Mouse (Mus musculus) MEL (cell line): Measurements from ENCODE around the gene Tomm40.

Experiments used
- CHD1 ChIP-seq: IDR thresholded peaks from 2 replicates; pipeline ENCODE4 v1.6.1; 2012; ENCODE audit warnings: low read depth, mild to moderate bottlenecking, inconsistent platforms, low read length, improper control_type of control experiment
- CTCF ChIP-seq, 3 experiments: IDR thresholded peaks in 2 of 3; conservative IDR thresholded peaks in 1 of 3; 2 replicates each; pipeline ENCODE4 v1.5.1; 2011 to 2012; ENCODE audit warnings: low read length in 3 of 3, low read depth in 2 of 3, mild to moderate bottlenecking in 2 of 3, improper control_type of control experiment in 1 of 3, inconsistent platforms in 1 of 3, mixed read lengths in 1 of 3, moderate library complexity in 1 of 3; ENCODE audit not compliant: control insufficient read depth in 1 of 3, insufficient read depth in 1 of 3, poor library complexity in 1 of 3, severe bottlenecking in 1 of 3
- ELF1 ChIP-seq: IDR thresholded peaks from 2 replicates; pipeline ENCODE4 v1.6.1; 2014; ENCODE audit warnings: low read depth, mild to moderate bottlenecking, inconsistent platforms, low read length, improper control_type of control experiment, moderate library complexity
- EP300 ChIP-seq, 2 experiments: IDR thresholded peaks; 2 replicates each; pipeline ENCODE4 v1.6.1; 2011; ENCODE audit warnings: improper control_type of control experiment in 2 of 2, low read length in 2 of 2, low read depth in 1 of 2, mild to moderate bottlenecking in 1 of 2
- HCFC1 ChIP-seq: IDR thresholded peaks from 2 replicates; pipeline ENCODE4 v1.6.1; 2012; ENCODE audit warnings: low read depth, mild to moderate bottlenecking, inconsistent platforms, low read length, improper control_type of control experiment, moderate library complexity
- JUND ChIP-seq: IDR thresholded peaks from 2 replicates; pipeline ENCODE4 v1.6.1; 2011; ENCODE audit warnings: low read depth, mild to moderate bottlenecking, improper control_type of control experiment, low read length
- MAZ ChIP-seq: IDR thresholded peaks from 2 replicates; pipeline ENCODE4 v1.6.1; 2012; ENCODE audit warnings: low read depth, mild to moderate bottlenecking, inconsistent platforms, low read length, improper control_type of control experiment
- MXI1 ChIP-seq: IDR thresholded peaks from 2 replicates; pipeline ENCODE4 v1.6.1; 2011; ENCODE audit warnings: mild to moderate bottlenecking, low read depth, low read length, improper control_type of control experiment
- MYB ChIP-seq: IDR thresholded peaks from 2 replicates; pipeline ENCODE4 v1.6.1; 2011; ENCODE audit warnings: mild to moderate bottlenecking, low read depth, low read length, improper control_type of control experiment
- NRF1 ChIP-seq: IDR thresholded peaks from 2 replicates; pipeline ENCODE4 v1.6.1; 2014; ENCODE audit warnings: low read depth, mild to moderate bottlenecking, inconsistent platforms, low read length, improper control_type of control experiment, moderate library complexity; ENCODE audit not compliant: poor library complexity, insufficient read depth, severe bottlenecking
- POLR2A ChIP-seq, 2 experiments: IDR thresholded peaks; 2 replicates each; pipeline ENCODE4 v1.6.1; 2011 to 2012; ENCODE audit warnings: low read length in 2 of 2, mild to moderate bottlenecking in 2 of 2, control low read depth in 1 of 2, improper control_type of control experiment in 1 of 2, low read depth in 1 of 2, moderate library complexity in 1 of 2; ENCODE audit not compliant: control insufficient read depth in 1 of 2, insufficient read depth in 1 of 2, poor library complexity in 1 of 2
- TAL1 ChIP-seq: IDR thresholded peaks from 2 replicates; pipeline ENCODE4 v1.6.1; 2012; ENCODE audit warnings: mild to moderate bottlenecking, inconsistent platforms, low read length, moderate library complexity, mixed read lengths
- TBP ChIP-seq: IDR thresholded peaks from 2 replicates; pipeline ENCODE4 v1.8.0; 2011; ENCODE audit warnings: low read depth, low read length, improper control_type of control experiment
- USF1 ChIP-seq: IDR thresholded peaks from 2 replicates; pipeline ENCODE4 v1.6.1; 2014; ENCODE audit warnings: low read depth, mild to moderate bottlenecking, inconsistent platforms, low read length, improper control_type of control experiment, moderate library complexity

- TF ChIP-seq CTCF (IDR thresholded peaks at IDR 0.05 in 2 of 3, conservative IDR thresholded peaks at IDR 0.05 in 1 of 3; ENCODE audit: control insufficient read depth in 1 of 3, insufficient read depth in 1 of 3, low read depth in 2 of 3, low read length in 3 of 3, poor library complexity in 1 of 3, severe bottlenecking in 1 of 3) (no peak), JUND (no peak), POLR2A (IDR thresholded peaks at IDR 0.05; ENCODE audit: control insufficient read depth in 1 of 2, insufficient read depth in 1 of 2, low read depth in 1 of 2, low read length in 2 of 2, poor library complexity in 1 of 2) (no peak), CHD1 (no peak), TBP (no peak), USF1 (no peak), NRF1 (no peak), EP300 (IDR thresholded peaks at IDR 0.05; ENCODE audit: low read depth in 1 of 2, low read length in 2 of 2) (no peak), MYB (no peak), ELF1 (no peak), TAL1 (no peak), HCFC1 (no peak), MAZ (no peak), MXI1 (no peak)
These were observed 28.7 kb downstream of the Tomm40 start for GRCm38 (mm10) chr7:19686521-19686920.
